In genomic region chr1:133204341-133204849, GRCm38 (mm10) we compare ENCODE assay signal across 11 mouse cellular contexts. TPM values are rescaled to one million over a fixed set of nuclear protein-coding genes. Genes with fewer than 3 reads are reported as not detected.
A peak's percentile ranks its signal among the peaks of the same experiment; 100 is the strongest.
DNase-seq lines count a peak whose midpoint lies in the region; ATAC-seq and TF ChIP-seq lines count a peak whose summit lies in the region.
"Had no signal": no experiment of that assay in that cellular context is flagged by ENCODE, and none has a peak within 500 bp of the region (broad histone marks: within the 10 kb centered on the region; RNA-seq: fewer than 3 reads in every experiment).

No protein-coding gene starts in this region.

- DNase-seq in midbrain, embryonic 14.5 days: no peak
- DNase-seq in intestine, embryonic 14.5 days (ENCODE audit: low spot score): no peak
- DNase-seq in lung, adult 18-20 months: peak; percentile 81 to 85
- peak; percentile 57 for DNase-seq in stomach, postnatal 0 days (ENCODE audit: low spot score)
- DNase-seq in gastrocnemius, adult 18-20 months (ENCODE audit: low spot score): no peak
- no peak for DNase-seq in thymus, adult 2 months
- DNase-seq: embryo, embryonic 11 days; layer of hippocampus, adult 9-11 months had no signal

- H3K27ac ChIP-seq in midbrain, embryonic 13.5 days: peak overlapping the region; percentile 22
- no peak overlapping the region; the same call in 1 of the 2 replicates for H3K27ac ChIP-seq in midbrain, embryonic 14.5 days (replicated peaks; ENCODE audit: low read depth, low read length)
- H3K27ac ChIP-seq in intestine, embryonic 14.5 days (ENCODE audit: low read depth): peak overlapping the region; percentile 44; the same call in 1 of the 2 replicates
- H3K27ac ChIP-seq in stomach, postnatal 0 days (replicated peaks): peak overlapping the region; percentile 78
- no peak overlapping the region for H3K27ac ChIP-seq in thymus, adult 2 months (ENCODE audit: control insufficient read depth, insufficient read depth, low read length)
- H3K27ac ChIP-seq: limb, embryonic 15.5 days had no signal

- TF ChIP-seq CTCF in stomach, postnatal 0 days (IDR thresholded peaks at IDR 0.05; ENCODE audit: low read depth): no peak
- TF ChIP-seq CTCF in thymus, adult 2 months (IDR thresholded peaks at IDR 0.05; ENCODE audit: borderline replicate concordance, control insufficient read depth, extremely low read depth, insufficient read depth, low read length, poor library complexity): no peak

- H3K4me3 ChIP-seq in midbrain, embryonic 13.5 days (replicated peaks): no peak overlapping the region
- H3K4me3 ChIP-seq in midbrain, embryonic 14.5 days (replicated peaks; ENCODE audit: low read depth, low read length): no peak overlapping the region
- H3K4me3 ChIP-seq in intestine, embryonic 14.5 days (ENCODE audit: low read depth, low read length): no peak overlapping the region
- H3K4me3 ChIP-seq in stomach, postnatal 0 days (ENCODE audit: low read depth, low read length): no peak overlapping the region
- H3K4me3 ChIP-seq in thymus, adult 2 months (ENCODE audit: control insufficient read depth, insufficient read depth, low read length): no peak overlapping the region
- H3K4me3 ChIP-seq: limb, embryonic 15.5 days; myocyte had no signal

- H3K27me3 ChIP-seq in midbrain, embryonic 13.5 days: no peaks in the 10 kb centered on the region
- no peaks in the 10 kb centered on the region for H3K27me3 ChIP-seq in midbrain, embryonic 14.5 days (ENCODE audit: control insufficient read depth, insufficient read depth, low read length)
- no peaks in the 10 kb centered on the region for H3K27me3 ChIP-seq in intestine, embryonic 14.5 days (replicated peaks; ENCODE audit: control insufficient read depth, insufficient read depth, low read length)
- H3K27me3 ChIP-seq in stomach, postnatal 0 days (ENCODE audit: control insufficient read depth, insufficient read depth, low read length): no peaks in the 10 kb centered on the region
- H3K27me3 ChIP-seq in thymus, adult 2 months (ENCODE audit: control insufficient read depth, insufficient read depth, low read length): no peaks in the 10 kb centered on the region
- H3K27me3 ChIP-seq: limb, embryonic 15.5 days had no signal

- no peaks in the 10 kb centered on the region for H3K36me3 ChIP-seq in midbrain, embryonic 13.5 days
- no peaks in the 10 kb centered on the region for H3K36me3 ChIP-seq in midbrain, embryonic 14.5 days (ENCODE audit: control insufficient read depth, insufficient read depth, low read length)
- H3K36me3 ChIP-seq in intestine, embryonic 14.5 days (ENCODE audit: control insufficient read depth, insufficient read depth, low read length): no peaks in the 10 kb centered on the region
- H3K36me3 ChIP-seq in stomach, postnatal 0 days (ENCODE audit: control insufficient read depth, insufficient read depth, low read length): no peaks in the 10 kb centered on the region
- no peaks in the 10 kb centered on the region for H3K36me3 ChIP-seq in thymus, adult 2 months (ENCODE audit: control insufficient read depth, insufficient read depth, low read length)
- H3K36me3 ChIP-seq: limb, embryonic 15.5 days had no signal

- no peak for ATAC-seq in midbrain, embryonic 13.5 days
- no peak for ATAC-seq in midbrain, embryonic 14.5 days (ENCODE audit: low FRiP score, low TSS enrichment)
- ATAC-seq in intestine, embryonic 14.5 days (replicated peaks; ENCODE audit: low FRiP score, low TSS enrichment, low read depth): 0 out of 2 replicates have a peak, but pooled peaks have one; percentile 24
- ATAC-seq in stomach, postnatal 0 days (ENCODE audit: low FRiP score, low TSS enrichment): peak; percentile 71

- H3K9ac ChIP-seq in midbrain, embryonic 13.5 days (replicated peaks): no peak overlapping the region
- no peak overlapping the region for H3K9ac ChIP-seq in midbrain, embryonic 14.5 days (replicated peaks; ENCODE audit: low read length)
- no peak overlapping the region for H3K9ac ChIP-seq in intestine, embryonic 14.5 days (ENCODE audit: low read length)
- H3K9ac ChIP-seq in stomach, postnatal 0 days (ENCODE audit: low read length): 0 out of 2 replicates have a peak overlapping the region, but pooled peaks have one; percentile 23
- H3K9ac ChIP-seq: limb, embryonic 15.5 days had no signal

- H3K4me2 ChIP-seq in midbrain, embryonic 13.5 days (replicated peaks): no peak overlapping the region
- H3K4me2 ChIP-seq in midbrain, embryonic 14.5 days (ENCODE audit: low read length): no peak overlapping the region
- no peak overlapping the region for H3K4me2 ChIP-seq in intestine, embryonic 14.5 days (ENCODE audit: low read length)
- H3K4me2 ChIP-seq in stomach, postnatal 0 days (replicated peaks; ENCODE audit: low read depth): no peak overlapping the region
- H3K4me2 ChIP-seq: limb, embryonic 15.5 days had no signal

- WGBS in midbrain, embryonic 13.5 days: 61% methylated on average over 11 of the region's 11 CpGs
- WGBS in midbrain, embryonic 14.5 days: 57% methylated on average over 11 of the region's 11 CpGs
- WGBS in intestine, embryonic 14.5 days: 66% methylated on average over 11 of the region's 11 CpGs
- WGBS in stomach, postnatal 0 days: 57% methylated on average over 11 of the region's 11 CpGs
- 74% methylated on average over 11 of the region's 11 CpGs for WGBS in thymus, adult 2 months

- H3K9me3 ChIP-seq in midbrain, embryonic 13.5 days: no peaks in the 10 kb centered on the region
- H3K9me3 ChIP-seq in midbrain, embryonic 14.5 days (ENCODE audit: control insufficient read depth, low read length): no peaks in the 10 kb centered on the region
- H3K9me3 ChIP-seq in intestine, embryonic 14.5 days (ENCODE audit: control insufficient read depth, low read length): no peaks in the 10 kb centered on the region
- H3K9me3 ChIP-seq in stomach, postnatal 0 days (ENCODE audit: control insufficient read depth, low read length): no peaks in the 10 kb centered on the region
- H3K9me3 ChIP-seq: limb, embryonic 15.5 days had no signal

- peaks cover 65% of the 10 kb centered on the region for H3K4me1 ChIP-seq in midbrain, embryonic 13.5 days (replicated peaks)
- peaks cover 35% of the 10 kb centered on the region for H3K4me1 ChIP-seq in midbrain, embryonic 14.5 days (ENCODE audit: control insufficient read depth, insufficient read depth, low read length)
- peaks cover 18% of the 10 kb centered on the region for H3K4me1 ChIP-seq in intestine, embryonic 14.5 days (replicated peaks; ENCODE audit: control insufficient read depth, insufficient read depth, low read length)
- peaks cover 4% of the 10 kb centered on the region; the same call in 1 of the 2 replicates for H3K4me1 ChIP-seq in stomach, postnatal 0 days (replicated peaks; ENCODE audit: control insufficient read depth, insufficient read depth)
- H3K4me1 ChIP-seq in thymus, adult 2 months (replicated peaks; ENCODE audit: control insufficient read depth, insufficient read depth, low read length): no peaks in the 10 kb centered on the region

- TF ChIP-seq POLR2A in thymus, adult 2 months (IDR thresholded peaks at IDR 0.05; ENCODE audit: control insufficient read depth, extremely low read depth, insufficient read depth, low read length, poor library complexity): no peak

- no peak for TF ChIP-seq EP300 in stomach, postnatal 0 days (optimal IDR thresholded peaks at IDR 0.05)

RNA-seq across cellular contexts. Expression of gene Plekha6, which starts 40.4 kb away (rescaled TPM):
- polyA plus RNA-seq in midbrain, embryonic 13.5 days (2015; fragmentation: Nextera tagmentation; extraction: Ambion mirVana): 25.4 and 28.5 TPM in 2 replicates
- polyA plus RNA-seq in midbrain, embryonic 14.5 days (2014; fragmentation: Nextera tagmentation; extraction: Ambion mirVana): 18.4 and 25.4 TPM in 2 replicates
- polyA plus RNA-seq in intestine, embryonic 14.5 days (2014; fragmentation: Nextera tagmentation; extraction: Ambion mirVana): 15.9 TPM in 2 replicates
- 11.1 and 12.1 TPM in 2 replicates for polyA plus RNA-seq in stomach, postnatal 0 days (2015; fragmentation: Nextera tagmentation; extraction: Ambion mirVana)
- 10 to 100 TPM in 1 of 2 experiments, 1 to 10 TPM in 1; 8.1 to 10.6 TPM for total RNA-seq in gastrocnemius, adult 18-20 months (2021)
- polyA plus RNA-seq in thymus, adult 2 months (2012; rRNA removed): 5.1 and 9.4 TPM in 2 replicates

Comparison
In these comparisons a context has a peak if more than half of its experiments do, and no peak if none do; other contexts are left out.
1. H3K27ac ChIP-seq: peak in midbrain, embryonic 13.5 days (single experiment), intestine, embryonic 14.5 days (single experiment) and stomach, postnatal 0 days (single experiment); none in midbrain, embryonic 14.5 days (single experiment) and thymus, adult 2 months (single experiment).
2. ATAC-seq: peak in intestine, embryonic 14.5 days (single experiment) and stomach, postnatal 0 days (single experiment); none in midbrain, embryonic 13.5 days (single experiment) and midbrain, embryonic 14.5 days (single experiment).
3. DNase-seq: peak in lung, adult 18-20 months (2 of 2) and stomach, postnatal 0 days (single experiment); none in midbrain, embryonic 14.5 days (single experiment), intestine, embryonic 14.5 days (single experiment), gastrocnemius, adult 18-20 months (single experiment) and thymus, adult 2 months (single experiment).